Mouse (Mus musculus) liver (tissue): Measurements from ENCODE around the gene Esp18.

ENCODE experiments used
- DNase-seq: peaks from one replicate; pipeline ENCODE4 v3.0.0-alpha.2; 2020; ENCODE audit warnings: mixed read lengths

Esp18 gene

GRCm38 (mm10) chr17:39406059-39406458 is at the start of gene Esp18:
Gene Esp18, plus strand, starts transcription at chr17:39406359.
- DNase-seq, result no peak

- DNase-seq, result no peak
Observed at GRCm38 (mm10) chr17:39363316-39363715, 42.8 kb upstream of the Esp18 start.
